Mouse (Mus musculus) cortical plate, adult 2 months (tissue): ENCODE measurements around the gene Gm10031.

Experiments used
- CTCF ChIP-seq: fragments of 200-500 bp; IDR thresholded peaks from 2 replicates; pipeline ENCODE4 v1.5.1; 2011; ENCODE audit warnings: mild to moderate bottlenecking, control low read depth, low read length; ENCODE audit not compliant: insufficient read depth; ENCODE audit errors: extremely low read depth
- POLR2A ChIP-seq: fragments of 200-500 bp; IDR thresholded peaks from 2 replicates; pipeline ENCODE4 v1.6.1; 2011; ENCODE audit warnings: mild to moderate bottlenecking, low read length, control low read depth; ENCODE audit not compliant: insufficient read depth; ENCODE audit errors: extremely low read depth

GRCm38 (mm10) chr1:156537031-156537430, 13.2 kb downstream of the Gm10031 start:
- no peak for TF ChIP-seq POLR2A
- TF ChIP-seq CTCF, result no peak
